Mouse (Mus musculus) embryo, embryonic 10.5 days (tissue): Measurements from ENCODE around the gene Cenpm.
A peak's percentile ranks its signal among the peaks of the same experiment; 100 is the strongest.
"Not testable (repeated sequence)": the region's sequence is repeated elsewhere in the genome, so short reads cannot be mapped to it uniquely, and the experiment has no call there.

ENCODE experiments used
- DNase-seq: peaks from one replicate; pipeline ENCODE4 v3.0.0-alpha.2; 2015; ENCODE audit warnings: low spot score

Gene Cenpm

GRCm38 (mm10) chr15:82244115-82244804 lies at the start of gene Cenpm:
Gene Cenpm (minus strand): TSS chr15:82244748.
- DNase-seq = peak; percentile 96

GRCm38 (mm10) chr15:82294059-82294458 lies 49.5 kb upstream of the Cenpm start:
- DNase-seq = peak; percentile 70

- peak; percentile 83 for DNase-seq
Measured at GRCm38 (mm10) chr15:82293271-82293711, 48.7 kb upstream of the Cenpm start.

GRCm38 (mm10) chr15:82292851-82293250 lies 48.3 kb upstream of the Cenpm start:
- DNase-seq = no peak

- DNase-seq = no peak
Measured at GRCm38 (mm10) chr15:82290252-82290651, 45.7 kb upstream of the Cenpm start.

- no peak for DNase-seq
Measured at GRCm38 (mm10) chr15:82286157-82286556, 41.6 kb upstream of the Cenpm start.

- no peak for DNase-seq
Measured at GRCm38 (mm10) chr15:82280638-82281037, 36.1 kb upstream of the Cenpm start.

- DNase-seq = no peak
Measured at GRCm38 (mm10) chr15:82277591-82277990, 33.0 kb upstream of the Cenpm start.

GRCm38 (mm10) chr15:82274927-82275901 lies 30.7 kb upstream of the Cenpm start:
- DNase-seq = peak; percentile 90

- DNase-seq = no peak
Measured at GRCm38 (mm10) chr15:82274593-82274926, 30.0 kb upstream of the Cenpm start, which contains the start of gene Sept3. Gene Sept3 (plus strand): TSS chr15:82274893.

GRCm38 (mm10) chr15:82272295-82272694 lies 27.7 kb upstream of the Cenpm start:
- no peak for DNase-seq

- peak; percentile 92 for DNase-seq
Measured at GRCm38 (mm10) chr15:82271201-82271600, 26.7 kb upstream of the Cenpm start.

- DNase-seq = no peak
Measured at GRCm38 (mm10) chr15:82268783-82269182, 24.2 kb upstream of the Cenpm start.

- DNase-seq = peak; percentile 74
Measured at GRCm38 (mm10) chr15:82268185-82268584, 23.6 kb upstream of the Cenpm start.

GRCm38 (mm10) chr15:82266356-82266755 lies 21.8 kb upstream of the Cenpm start:
- DNase-seq = peak; percentile 82

GRCm38 (mm10) chr15:82259510-82259909 lies 15.0 kb upstream of the Cenpm start:
- peak; percentile 73 for DNase-seq

- DNase-seq = peak; percentile 53
Measured at GRCm38 (mm10) chr15:82255944-82256383, 11.4 kb upstream of the Cenpm start.

GRCm38 (mm10) chr15:82255248-82255647 lies 10.7 kb upstream of the Cenpm start:
- no peak for DNase-seq

- no peak for DNase-seq
Measured at GRCm38 (mm10) chr15:82252097-82252496, 7.5 kb upstream of the Cenpm start, which contains the start of gene 1500009C09Rik. Gene 1500009C09Rik (plus strand): TSS chr15:82252397.

GRCm38 (mm10) chr15:82251579-82251978 lies 7.0 kb upstream of the Cenpm start:
- DNase-seq = no peak

- DNase-seq = no peak
Measured at GRCm38 (mm10) chr15:82247131-82247776, 2.7 kb upstream of the Cenpm start.

GRCm38 (mm10) chr15:82244805-82245161 lies 235 bp upstream of the Cenpm start:
- not testable (repeated sequence) for DNase-seq
